Mouse (Mus musculus) splenic B cell, adult 2 months (primary cell): ENCODE data around the gene Stk16.

Source experiments
- DNase-seq: peaks from one replicate; pipeline ENCODE4 v3.0.0-alpha.2; 2011; ENCODE audit warnings: low read depth, low spot score
- H3K27me3 ChIP-seq: 2 replicates; pipeline ENCODE4 v1.6.1; 2012; ENCODE audit warnings: mild to moderate bottlenecking, low read length, moderate library complexity, mixed read lengths; ENCODE audit not compliant: control insufficient read depth, poor library complexity, insufficient read depth, severe bottlenecking
- H3K36me3 ChIP-seq: 2 replicates; pipeline ENCODE4 v1.6.1; 2012; ENCODE audit warnings: mild to moderate bottlenecking, low read length, moderate library complexity, mixed read lengths; ENCODE audit not compliant: control insufficient read depth, poor library complexity, insufficient read depth, severe bottlenecking

Gene Stk16

GRCm38 (mm10) chr1:75262969-75263951 lies 52.6 kb downstream of the Stk16 start:
- H3K36me3 ChIP-seq: no peaks in the 10 kb centered on the region
- peak; percentile 60 for DNase-seq

GRCm38 (mm10) chr1:75264091-75264880 lies 53.6 kb downstream of the Stk16 start, which contains the start of gene Ptprn:
Ptprn (minus strand) TSS chr1:75264502.
- no peaks in the 10 kb centered on the region; the same call in 1 of the 2 replicates for H3K27me3 ChIP-seq
- no peaks in the 10 kb centered on the region for H3K36me3 ChIP-seq
- no peak for DNase-seq

More at GRCm38 (mm10) chr1:75262969-75263951, 52.6 kb downstream of the Stk16 start:
- no peaks in the 10 kb centered on the region; the same call in 1 of the 2 replicates for H3K27me3 ChIP-seq
